Mouse (Mus musculus): Measurements from ENCODE around the gene Kynu. TPM values are rescaled to one million over a fixed set of nuclear protein-coding genes. Genes with fewer than 3 reads are reported as not detected.

The Kynu gene
- 0.43 TPM for polyA plus RNA-seq (2017; shearing (Covaris generic))

GRCm38 (mm10) chr2:43555062-43555888, at the start of gene Kynu:
Gene Kynu, plus strand, starts transcription at chr2:43555329.

Other genes starting within 250 kb of the Kynu start
- 412 TPM for gene Arhgap15, start 193.5 kb downstream of the Kynu start, polyA plus RNA-seq (2017; shearing (Covaris generic))